Mouse (Mus musculus): ENCODE data around the gene Dpp9.

DNA sequence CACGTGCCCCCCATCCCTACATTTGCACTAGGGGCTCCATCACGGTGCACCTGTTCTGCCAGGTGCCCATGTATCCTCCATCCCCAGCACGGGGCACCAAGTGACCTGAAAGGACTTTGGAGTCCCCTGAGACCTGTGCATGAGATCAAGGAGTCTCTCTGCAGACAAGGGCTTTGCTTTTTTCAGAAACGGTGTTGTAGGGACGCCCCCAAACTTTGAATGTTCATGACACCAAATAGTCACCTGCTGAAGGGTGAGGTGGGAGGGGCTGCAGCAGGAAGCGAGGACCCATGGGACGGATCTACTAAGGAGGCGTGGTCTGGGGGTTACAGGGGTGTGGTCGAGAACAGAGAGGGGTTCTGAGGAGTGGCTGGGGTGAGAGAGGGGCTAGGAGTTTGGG, 70.4 kb downstream of the Dpp9 start:
- TF ChIP-seq CTCF (IDR thresholded peaks at IDR 0.05; ENCODE audit: low read depth) (no peak), EP300 (IDR thresholded peaks at IDR 0.05; ENCODE audit: low read depth) (no peak)
